Mouse (Mus musculus) kidney, postnatal 10 days (tissue): ENCODE data around the gene Mob2.

ENCODE experiments used
- DNase-seq: peaks from one replicate; pipeline ENCODE4 v3.0.0; 2021; ENCODE audit warnings: mixed read lengths

Gene Mob2

DNA sequence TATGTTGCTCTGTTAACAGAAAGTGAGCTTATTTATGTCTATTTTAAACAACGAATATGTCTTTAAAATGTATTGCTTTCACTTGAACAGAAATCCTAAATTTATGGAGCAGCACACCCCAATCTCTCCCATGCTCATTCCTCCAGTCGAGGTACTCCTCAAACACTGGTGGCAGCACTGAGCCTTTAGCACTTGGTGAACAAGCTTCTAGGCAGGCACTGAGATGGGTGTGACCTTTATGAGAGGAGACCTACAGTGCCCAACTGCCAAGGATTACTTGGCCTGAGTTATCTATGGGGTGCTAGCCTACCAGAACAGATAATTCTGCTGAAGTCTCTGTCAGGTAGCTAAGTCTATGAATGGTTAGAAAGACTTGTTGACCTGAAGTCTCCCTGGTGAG, 41.2 kb downstream of the Mob2 start:
- no peak for DNase-seq

- DNase-seq, result peak; percentile 69
These were observed 44.3 kb downstream of the Mob2 start for GRCm38 (mm10) chr7:142016562-142016961.

DNA sequence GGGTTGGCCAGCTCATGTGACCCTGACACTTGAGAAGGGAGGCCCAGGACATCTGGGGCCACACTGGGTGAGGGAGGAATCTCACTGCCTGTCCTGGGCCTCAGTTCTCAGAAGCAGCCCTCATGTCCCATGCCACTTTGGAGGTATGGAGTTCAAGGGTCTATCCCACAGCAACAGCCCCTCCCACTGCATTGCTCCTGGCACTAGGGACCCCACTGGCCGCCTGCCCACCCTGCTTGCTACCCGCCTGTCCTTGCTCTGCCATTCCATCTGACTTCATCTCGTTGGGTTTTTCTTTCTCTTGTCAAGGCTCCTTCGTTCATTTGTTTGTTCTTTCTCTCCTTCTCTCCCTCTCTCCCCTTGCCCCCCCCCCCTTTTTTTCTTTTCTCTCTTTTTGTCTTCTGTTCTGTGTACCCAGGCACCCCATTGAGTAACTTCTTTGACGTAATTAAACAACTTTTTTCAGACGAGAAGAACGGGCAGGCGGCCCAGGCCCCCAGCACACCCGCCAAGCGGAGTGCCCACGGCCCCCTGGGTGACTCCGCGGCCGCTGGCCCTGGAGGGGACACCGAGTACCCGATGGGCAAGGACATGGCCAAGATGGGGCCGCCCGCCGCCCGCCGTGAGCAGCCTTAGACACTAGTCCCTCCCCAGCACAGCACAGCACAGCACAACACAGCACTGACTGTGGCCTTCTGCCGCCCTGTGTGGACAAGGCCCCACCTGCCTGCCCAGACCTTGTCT, 59.1 kb downstream of the Mob2 start:
- no peak for DNase-seq

DNA sequence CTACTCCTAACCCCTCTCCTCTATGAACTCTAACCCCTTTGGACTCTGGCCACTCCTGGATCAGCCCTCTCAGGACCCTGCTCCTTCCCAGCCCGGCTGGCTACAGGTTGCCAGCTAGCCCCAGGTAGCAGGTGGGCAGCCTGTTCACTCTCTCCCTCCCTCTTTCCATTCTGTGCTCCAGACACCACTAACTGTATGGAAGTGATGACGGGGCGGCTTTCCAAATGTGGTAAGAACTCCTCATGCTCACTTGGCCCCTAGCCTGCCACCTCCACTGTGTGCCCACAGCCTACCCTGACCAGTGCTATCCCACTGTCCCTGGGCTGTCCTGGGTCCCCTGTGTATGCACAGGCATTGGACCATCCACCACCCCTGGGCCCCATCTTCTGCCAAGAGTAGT, 60.2 kb downstream of the Mob2 start:
- no peak for DNase-seq

- DNase-seq, result no peak
These were observed 66.7 kb downstream of the Mob2 start for GRCm38 (mm10) chr7:141994121-141994520.

DNA sequence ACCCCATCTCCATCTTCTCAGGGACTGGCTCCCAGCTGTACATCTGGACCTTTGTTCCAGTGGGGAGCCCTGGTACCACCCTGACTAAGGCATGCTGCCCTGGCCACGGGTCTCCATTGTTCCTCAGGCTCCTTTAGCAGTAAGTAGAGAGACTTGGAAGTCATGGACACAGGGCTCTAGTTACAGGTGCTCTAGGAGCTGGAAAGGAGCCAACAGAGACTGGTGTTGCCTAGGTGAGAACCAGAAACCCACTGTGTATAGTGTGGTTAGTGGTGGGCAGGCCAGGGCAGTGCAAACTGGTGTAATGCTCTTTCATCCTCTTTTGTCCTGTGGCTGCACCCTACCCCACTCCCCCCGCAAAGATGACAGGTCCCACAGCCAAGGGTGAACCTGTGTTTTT, 69.7 kb downstream of the Mob2 start:
- no peak for DNase-seq

GRCm38 (mm10) chr7:141988314-141988806, 72.5 kb downstream of the Mob2 start:
- peak; percentile 52 for DNase-seq

DNA sequence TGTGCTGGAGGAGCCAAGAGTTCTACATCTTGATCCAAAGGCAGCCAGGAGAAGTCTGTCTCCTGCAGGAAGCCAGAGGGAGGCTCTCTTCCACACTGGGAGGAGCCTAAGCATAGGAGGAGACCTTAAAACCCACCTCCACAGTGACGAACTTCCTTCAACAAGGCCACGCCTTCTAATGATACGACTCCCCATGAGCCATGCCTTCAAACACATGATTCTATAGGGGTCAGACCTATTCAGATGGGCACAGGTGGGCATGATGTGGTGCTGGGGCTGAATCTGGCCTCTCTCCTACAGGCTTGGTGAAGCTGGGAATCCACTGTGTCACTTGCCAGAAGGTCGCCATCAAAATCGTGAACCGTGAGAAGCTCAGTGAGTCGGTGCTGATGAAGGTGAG, 79.6 kb downstream of the Mob2 start:
- no peak for DNase-seq

DNA sequence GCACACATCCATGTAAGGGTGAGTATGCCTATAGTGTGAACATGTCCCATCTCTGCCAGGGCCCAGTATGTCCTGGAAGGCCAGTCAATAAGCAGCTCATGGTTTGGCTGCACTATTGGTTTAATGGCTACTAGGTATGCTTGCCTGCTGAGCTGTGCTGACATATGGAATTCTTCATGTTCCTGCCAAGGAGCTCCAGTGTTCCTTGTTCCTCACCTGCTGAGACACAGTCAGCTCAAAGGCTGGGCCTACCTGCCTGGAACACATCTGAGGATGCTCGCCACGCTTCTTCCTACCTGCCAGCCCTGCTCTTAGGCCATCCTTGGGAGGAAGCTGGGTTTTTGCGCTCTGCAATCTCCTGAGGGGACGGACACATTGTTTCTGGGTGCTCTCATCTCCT, 81.6 kb downstream of the Mob2 start:
- DNase-seq, result no peak

DNA sequence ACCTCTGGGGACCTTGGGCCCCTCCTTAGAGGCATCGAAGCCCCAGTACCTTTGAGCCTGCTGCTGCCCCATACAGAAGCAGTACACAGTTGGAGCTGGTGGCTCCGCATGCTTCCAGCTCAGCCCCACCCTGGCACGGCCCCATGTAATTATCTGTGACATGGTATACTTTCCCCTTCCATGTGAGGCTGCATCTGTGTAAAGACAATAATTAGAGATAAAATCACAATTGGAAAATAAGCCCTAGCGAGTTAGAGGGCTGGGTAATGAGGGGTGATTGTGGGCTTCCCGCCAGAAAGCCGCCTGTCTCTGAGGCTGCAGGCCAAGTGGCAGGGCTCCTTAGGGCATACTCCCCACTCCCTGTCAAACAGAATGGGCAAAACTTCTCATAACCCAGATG, 82.9 kb downstream of the Mob2 start:
- DNase-seq, result no peak

DNA sequence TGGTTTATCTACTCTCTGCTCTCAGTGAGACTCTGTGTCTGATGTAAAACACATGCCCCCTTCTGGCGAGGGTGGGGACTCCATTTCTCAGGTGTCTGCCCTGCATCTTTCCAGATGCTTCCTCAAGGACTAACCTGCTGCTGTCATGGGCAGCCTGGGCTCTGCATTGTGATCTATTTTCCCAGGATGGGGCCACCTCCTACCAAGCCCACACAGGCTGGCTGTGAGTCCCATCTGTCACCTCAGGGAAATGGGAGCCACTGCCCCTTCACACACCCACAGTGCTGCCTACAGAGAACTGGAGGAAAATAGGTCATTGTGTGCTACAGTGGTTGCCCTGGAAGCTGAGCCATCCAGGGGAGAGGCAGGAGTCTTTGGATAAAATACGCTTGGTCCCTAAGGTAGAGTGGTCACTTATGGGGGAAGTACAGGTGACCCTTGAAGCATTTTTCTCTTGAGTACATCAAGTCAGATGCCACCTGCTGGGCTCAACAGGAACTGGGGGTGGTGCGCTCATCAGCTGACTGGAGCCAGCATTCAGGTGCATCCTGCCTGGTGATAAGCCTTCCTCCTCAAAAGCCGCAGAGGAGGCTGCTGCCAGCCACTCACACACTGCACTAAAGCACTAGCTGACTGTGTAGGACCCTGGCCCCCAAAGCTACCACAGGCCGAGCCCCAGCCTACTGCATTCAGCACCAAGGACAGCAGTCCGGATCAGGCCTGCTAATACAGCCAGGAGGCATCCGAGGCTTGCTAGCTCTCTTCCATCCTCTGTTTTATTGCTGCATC, 87.8 kb downstream of the Mob2 start:
- DNase-seq, result peak; percentile 74

DNA sequence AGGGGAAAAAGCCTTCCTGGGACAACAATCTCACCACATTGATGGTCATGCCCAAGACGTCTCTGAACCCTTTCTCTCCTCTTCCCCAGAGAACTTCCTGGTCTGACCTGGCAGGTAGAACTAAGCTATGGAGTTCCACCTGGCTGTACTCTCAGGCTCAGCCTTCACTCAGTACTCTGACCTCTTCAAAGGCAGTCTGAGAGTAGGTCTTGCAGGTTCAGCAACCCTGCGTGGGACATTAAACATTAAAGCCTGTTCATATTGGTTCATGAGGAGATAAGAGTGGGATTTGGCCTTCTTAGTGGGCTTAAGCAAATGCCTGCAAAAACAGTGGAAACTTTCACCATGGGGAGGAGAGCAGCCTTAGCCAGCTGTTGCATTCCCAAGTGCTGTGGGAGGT, 94.6 kb downstream of the Mob2 start:
- no peak for DNase-seq

GRCm38 (mm10) chr7:141962521-141962920, 98.3 kb downstream of the Mob2 start:
- no peak for DNase-seq

GRCm38 (mm10) chr7:141961491-141961890, 99.4 kb downstream of the Mob2 start:
- no peak for DNase-seq

GRCm38 (mm10) chr7:141960926-141961325, 99.9 kb downstream of the Mob2 start:
- DNase-seq, result no peak

GRCm38 (mm10) chr7:141959133-141959532, 101.7 kb downstream of the Mob2 start:
- DNase-seq, result peak; percentile 69
